Mouse (Mus musculus) ES-Bruce4 (cell line): ENCODE measurements around the gene Rpl10a.

ENCODE experiments used
- CTCF ChIP-seq: IDR thresholded peaks from one replicate; pipeline ENCODE4 v1.8.1; 2011; ENCODE audit warnings: low read depth, low read length
- POLR2A ChIP-seq: IDR thresholded peaks from one replicate; pipeline ENCODE4 v1.8.1; 2011; ENCODE audit warnings: low read length; ENCODE audit not compliant: insufficient read depth

GRCm38 (mm10) chr17:28328366-28328928, at the start of gene Rpl10a:
- TF ChIP-seq POLR2A (peak; percentile 88), CTCF (peak; percentile 65)
